Mouse (Mus musculus): ENCODE measurements around the gene Sec22b.

Sec22b gene

DNA sequence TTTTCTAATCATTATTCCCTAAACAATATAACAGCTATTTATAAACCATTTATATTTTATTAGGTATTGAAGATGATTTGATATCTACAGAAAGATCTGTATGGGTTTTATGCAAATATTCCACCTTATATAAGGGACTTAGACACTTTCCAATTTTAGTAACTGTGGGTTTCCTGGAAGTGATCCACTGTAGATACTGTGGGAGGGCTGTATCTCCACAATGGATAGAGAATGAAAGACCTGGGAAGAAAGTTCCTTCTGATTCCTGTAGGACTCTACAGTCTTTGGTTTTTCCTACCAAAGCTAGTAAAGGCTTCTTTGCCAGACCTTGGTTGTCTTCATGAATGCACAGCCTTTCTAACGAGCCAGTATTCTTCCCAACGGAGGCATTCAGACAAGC, 8.7 kb downstream of the Sec22b start:
- no peak for DNase-seq (ENCODE audit: low read depth, low spot score)

DNA sequence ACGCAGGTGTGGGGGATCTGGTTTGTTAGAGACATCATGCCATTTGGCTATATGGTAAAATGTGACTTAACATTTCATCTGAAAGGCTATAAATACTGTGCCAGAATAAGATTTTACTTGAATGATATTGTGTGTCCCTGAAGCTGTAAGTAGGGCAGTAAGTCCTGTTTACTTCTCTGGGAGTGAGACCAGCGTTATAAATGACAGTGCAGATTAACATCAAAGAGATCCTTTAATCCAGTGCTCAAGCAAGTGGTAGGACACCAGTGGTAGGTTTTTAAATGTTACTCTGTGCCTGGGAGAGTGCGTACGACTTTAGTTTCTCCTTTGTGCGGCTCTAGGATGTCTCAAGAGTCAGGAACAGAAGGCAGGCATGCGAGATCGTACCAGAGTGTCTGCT, 10.1 kb downstream of the Sec22b start:
- DNase-seq (ENCODE audit: low read depth, low spot score): no peak

DNA sequence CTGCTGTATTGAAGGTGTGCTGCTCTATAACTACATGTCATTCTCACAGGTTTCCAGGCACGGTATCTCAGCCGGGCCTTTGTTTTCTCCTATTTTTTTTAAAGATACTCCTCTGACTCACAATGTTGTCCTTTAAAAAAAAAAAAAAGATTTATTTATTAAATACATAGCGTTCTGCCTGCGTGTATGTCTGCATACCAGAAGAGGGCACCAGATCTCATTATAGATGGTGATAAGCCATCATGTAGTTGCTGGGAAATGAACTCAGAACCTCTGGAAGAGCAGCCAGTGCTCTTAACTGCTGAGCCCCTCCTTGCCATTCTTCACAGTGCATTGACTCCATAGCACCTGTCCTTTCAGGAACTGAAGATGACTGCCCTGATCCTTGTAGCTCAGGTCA, 14.1 kb downstream of the Sec22b start:
- peak; percentile 68 for DNase-seq (ENCODE audit: low read depth, low spot score)

DNA sequence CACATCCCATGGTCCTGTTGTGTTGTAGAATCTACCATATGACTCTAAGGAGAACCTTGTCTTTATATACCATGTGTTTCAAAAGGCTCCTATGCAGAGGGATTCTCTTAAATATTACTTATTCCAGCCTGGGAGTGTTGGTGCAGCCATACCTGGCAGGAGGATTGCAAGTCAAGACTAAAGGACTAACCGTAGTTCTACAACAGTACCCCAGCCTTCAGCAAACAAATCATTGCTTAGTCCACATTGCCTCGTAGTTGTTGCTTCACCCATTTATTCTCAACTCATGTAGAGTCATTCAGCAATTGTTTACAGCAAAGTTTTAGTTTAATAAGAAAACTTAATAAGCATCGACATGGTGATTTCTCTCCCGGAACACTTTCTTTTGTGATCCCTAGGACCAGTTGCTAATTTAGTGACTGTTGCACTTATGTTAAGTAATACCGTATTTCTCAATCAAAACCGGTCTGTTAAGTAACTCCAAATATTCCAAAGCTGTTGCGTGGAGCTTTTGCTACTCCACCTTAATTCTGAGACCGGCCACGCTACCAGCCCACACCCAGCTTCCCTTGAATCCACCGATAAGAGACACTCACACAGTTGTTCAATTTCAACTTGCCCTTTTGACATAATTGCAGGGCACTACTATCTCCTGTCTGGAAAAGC, 18.0 kb downstream of the Sec22b start:
- DNase-seq (ENCODE audit: low read depth, low spot score): no peak

DNA sequence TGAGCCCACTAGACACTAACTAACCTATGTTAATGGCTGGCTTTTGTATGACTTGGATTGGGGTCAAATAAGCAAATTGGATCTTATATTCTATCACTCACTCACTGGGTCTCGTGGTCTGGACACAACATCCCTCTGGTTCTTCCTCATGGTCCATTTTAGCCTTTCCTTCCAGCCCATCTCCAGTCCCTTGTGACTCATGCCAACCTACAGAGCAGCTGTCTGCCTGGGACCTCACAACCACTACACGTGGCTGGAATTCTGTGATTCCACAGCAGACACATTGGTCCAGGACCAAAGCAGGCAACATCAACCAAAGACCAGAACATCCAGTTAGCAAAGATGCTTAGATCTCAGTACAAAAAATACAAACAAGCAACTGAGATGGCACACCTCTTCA, 24.3 kb downstream of the Sec22b start:
- no peak for DNase-seq (ENCODE audit: low read depth, low spot score)

DNA sequence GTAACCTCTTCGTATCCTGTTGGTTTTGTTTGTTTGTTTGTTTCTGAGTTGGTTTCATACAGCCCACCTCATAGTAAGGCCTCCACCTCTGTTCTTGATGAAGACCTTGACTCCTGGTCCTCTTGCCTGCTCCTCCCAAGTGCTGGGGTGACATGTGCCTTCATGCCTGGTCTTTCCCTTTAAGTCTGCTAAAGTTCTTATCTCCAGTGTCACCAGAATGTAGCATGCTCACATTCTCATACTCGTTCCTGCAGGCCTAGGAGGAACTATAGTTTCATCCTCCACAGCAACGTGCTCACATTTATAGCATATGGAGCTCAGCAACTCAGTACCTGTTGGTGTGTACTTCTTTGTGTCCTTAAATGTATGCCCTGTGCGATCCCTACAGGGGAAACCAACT, 26.3 kb downstream of the Sec22b start:
- DNase-seq (ENCODE audit: low read depth, low spot score): no peak

DNA sequence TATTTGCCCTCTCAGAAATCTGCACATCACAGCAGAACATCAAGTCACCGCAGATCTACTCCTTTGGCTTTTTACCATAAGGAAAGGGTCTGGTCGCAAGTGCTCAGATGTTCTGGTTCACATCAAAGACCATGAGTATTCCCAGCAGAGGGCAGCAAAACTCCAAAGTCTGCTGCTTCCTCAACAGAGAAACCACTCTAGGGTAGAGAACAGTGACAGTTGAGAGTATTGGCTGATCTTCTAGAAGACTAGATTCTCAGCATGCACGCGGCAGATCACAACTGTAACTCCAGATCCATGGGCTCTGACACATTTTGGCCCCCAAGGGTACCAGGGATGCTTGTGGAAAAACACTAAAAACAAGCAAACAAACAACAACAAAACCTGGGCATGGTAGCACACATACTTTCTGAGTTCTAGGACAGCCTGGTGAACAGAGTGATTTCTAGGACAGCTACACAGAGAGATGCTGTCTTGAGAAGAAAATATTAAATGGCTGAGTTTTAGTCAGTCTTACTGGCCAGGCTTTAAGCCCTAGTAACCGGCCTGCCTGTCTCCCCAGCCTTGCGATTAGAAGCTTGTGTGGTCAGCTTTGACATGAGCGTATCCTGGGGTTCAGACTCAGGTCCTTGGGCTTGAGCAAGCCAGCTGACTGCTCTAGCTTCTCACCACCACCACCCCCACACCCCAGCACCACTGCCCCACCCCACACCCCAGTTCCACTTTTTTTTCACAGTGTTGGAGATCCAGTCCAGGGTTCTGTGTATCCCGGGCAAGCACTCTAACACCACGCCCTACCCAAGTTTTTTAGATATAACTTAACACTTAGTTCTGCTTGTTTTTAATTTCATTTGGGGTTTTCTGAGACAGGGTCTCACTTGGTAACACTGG, 28.2 kb downstream of the Sec22b start:
- peak; percentile 94 for DNase-seq (ENCODE audit: low read depth, low spot score)

DNA sequence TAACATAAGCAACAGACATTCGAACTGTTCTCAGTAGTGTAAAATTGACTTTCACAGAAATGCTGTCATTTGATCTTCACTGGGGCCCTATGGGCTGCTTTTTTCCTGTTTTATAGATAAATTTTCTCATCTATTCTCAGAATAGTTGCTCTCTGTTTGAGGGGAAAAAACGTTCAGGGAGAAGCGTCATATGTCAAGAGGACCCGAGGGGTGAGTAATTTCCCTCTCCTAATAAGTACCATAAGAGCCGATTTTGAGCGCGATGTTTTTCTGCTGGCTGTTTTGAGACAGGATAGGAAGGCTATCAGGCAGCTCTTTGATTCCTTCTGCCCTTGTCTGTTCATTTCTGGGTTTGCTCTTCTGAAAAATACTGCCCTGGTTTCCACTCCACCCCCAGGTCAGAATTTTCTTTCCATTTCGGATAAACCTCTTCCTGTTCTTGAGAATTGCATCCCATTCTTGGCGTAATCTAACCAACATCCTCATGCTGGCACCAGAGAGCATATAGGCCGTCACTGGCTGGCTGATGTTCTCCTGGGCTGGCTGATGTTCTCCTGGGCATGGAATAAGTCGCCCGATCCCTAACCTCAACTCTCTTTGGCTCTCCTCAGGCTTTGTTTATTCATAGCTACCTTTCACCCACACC, 29.3 kb downstream of the Sec22b start:
- peak; percentile 46 for DNase-seq (ENCODE audit: low read depth, low spot score)

DNA sequence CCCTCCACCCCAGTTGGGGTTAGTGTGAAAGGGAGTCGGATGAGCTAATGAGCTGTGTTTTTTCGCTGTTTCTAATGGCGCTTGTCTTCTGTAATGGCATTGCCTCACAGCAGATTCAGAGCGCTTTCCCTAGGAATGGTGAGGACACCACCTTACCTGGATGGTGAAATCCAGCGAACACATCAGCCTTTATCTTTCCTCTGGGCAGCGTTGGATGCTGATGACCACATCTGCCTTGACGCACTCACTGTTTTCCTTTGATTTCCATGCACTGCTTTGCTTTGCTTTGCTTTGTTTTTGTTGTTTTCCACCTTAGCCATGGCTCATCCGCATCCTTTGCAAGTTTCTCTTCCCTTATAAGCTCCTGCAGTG, 29.8 kb downstream of the Sec22b start:
- DNase-seq (ENCODE audit: low read depth, low spot score): no peak

DNA sequence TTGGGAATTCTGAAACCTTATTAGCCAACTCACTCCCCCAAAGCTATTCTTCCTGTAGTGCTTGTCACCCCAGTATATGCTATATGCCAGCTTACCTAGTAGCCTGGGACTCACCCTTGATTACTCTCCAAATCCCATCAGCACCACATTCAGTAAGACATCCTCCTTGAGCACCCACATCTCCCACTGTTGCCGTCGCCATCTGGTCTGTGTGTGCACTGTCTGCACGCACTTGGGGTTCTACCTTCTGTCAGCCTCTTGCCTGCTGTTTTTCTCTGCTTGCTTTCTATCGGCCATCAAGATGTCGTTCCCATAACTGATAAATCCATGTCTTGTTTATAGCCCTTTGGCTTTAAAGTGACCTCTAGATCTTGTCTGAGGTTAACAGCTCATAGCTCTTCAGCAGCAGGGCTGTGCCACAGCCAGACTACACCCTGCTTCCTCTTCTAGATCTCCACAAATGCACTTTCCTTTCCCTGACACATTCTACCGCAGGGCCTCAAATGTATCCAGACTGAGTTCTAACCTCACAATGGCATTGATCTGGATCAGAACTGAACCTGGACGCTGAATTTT, 30.4 kb downstream of the Sec22b start:
- DNase-seq (ENCODE audit: low read depth, low spot score): no peak

DNA sequence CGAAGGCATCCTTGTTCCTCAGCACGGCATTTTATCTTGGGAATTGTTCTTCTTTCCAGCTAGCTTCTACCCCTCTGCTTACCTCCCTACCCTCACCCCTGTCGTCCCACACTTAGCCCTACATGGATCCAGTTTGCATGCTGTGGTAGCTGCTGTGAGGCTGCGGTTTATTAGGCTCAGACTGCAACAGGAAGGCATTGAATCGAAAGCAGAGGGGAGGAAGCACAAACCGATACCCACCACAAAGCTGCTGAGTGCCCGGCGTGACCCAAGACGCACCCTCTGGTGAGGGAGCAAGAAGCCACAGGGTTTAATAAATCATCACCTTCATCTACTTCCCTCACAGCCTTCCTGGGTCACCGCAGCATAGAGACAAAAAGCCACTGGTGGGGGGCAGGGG, 31.1 kb downstream of the Sec22b start:
- no peak for DNase-seq (ENCODE audit: low read depth, low spot score)

DNA sequence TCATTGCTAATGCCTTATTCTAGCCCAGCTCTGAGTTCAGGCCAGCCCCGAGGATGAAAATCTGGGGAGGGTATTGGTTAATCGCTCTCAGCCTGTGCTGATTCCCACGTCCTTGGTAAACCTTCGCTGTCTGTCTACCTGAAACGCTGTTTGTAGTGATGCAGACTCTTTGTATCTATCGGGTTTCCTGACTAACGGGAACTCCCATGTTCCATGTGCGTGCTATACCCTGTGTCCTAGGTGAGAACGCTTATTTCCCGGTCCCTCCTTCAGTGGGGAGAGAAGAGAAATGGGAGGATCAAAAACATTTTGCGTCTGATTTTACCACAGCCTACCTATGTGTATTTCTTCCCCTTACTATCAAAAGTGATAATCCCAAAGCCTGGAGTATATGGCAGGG, 31.8 kb downstream of the Sec22b start:
- no peak for DNase-seq (ENCODE audit: low read depth, low spot score)

DNA sequence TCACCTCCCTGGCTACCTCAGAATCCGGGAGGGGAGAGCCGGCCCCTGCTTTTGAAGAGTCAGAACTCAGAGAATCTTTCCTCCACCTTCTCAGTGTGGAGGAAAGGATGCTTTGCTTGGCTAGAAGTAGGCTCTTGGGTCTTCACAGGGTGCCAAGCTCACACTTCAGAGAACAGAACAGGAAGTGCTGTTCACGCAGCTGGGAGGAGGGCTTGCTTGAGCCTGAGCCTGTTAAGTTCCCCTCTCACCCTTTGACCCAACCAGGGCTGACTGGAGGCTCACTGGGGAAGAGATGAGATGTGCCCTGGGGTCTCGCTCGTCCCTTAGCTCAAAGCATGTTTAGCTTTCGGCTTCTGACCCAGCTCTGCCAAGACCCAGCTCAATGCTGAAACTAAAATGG, 32.3 kb downstream of the Sec22b start:
- no peak for DNase-seq (ENCODE audit: low read depth, low spot score)

DNA sequence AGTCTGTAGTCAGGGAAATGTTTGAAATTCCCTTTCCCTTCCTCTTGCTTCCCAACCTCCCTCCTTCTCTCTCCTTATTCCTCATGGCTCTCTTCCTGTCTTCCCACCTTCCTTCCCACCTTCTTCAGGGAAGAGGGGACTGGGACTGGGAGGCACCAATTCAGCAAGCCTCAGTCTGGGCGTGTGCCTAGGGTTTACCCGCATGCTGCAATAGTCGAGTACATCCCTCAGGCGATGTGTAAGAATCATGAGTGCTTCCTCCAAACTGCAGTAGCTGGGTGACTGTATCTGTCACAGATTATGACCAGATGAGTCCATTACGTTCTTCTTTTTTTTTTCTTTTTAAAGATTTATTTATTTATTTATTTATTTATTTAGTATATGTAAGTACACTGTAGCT, 32.8 kb downstream of the Sec22b start:
- peak; percentile 31 for DNase-seq (ENCODE audit: low read depth, low spot score)

DNA sequence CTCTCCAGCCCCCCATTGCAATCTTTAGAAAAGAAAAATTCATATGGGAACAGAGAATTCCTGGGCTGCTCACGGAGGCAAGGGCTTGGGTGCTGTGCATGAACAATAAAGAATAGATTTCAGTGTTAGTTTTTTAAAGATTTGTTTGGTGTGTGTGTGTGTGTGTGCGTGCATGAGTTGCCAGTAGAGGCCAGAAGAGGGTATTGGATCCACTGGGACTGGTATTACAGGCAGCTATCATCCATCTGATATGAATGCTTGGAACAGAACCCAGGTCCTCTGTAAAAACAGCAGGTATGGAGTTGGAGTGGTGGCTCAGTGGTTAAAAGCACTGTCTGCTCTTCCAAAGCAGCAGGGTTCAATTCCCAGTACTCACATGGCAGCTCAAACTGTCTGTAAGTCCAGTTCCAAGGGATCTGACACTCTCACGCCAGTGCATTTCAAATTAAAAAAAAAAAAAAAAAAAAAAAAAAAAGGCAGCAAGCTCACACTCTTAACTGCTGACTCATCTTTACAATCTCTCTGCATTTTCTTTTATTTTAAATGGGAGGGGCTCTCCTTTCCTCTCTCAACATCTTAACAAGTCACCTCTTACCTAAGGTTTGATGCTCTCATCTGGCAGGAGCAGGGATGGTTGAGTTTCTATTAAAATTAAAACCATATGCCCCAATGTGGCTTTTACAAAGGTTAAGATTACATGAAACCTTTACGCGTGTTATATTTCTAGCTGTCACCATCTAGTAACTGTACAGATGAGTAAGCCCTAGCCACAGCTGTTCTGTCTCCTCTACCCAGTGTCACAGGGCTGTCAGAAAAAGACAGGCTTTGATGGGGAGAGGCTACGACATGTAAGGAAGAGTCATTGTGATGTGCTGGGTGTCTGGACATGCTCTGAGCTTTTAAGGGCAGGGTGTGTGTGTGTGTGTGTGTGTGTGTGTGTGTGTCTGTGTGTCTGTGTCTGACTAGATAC, 33.6 kb downstream of the Sec22b start:
- DNase-seq (ENCODE audit: low read depth, low spot score): peak; percentile 91

DNA sequence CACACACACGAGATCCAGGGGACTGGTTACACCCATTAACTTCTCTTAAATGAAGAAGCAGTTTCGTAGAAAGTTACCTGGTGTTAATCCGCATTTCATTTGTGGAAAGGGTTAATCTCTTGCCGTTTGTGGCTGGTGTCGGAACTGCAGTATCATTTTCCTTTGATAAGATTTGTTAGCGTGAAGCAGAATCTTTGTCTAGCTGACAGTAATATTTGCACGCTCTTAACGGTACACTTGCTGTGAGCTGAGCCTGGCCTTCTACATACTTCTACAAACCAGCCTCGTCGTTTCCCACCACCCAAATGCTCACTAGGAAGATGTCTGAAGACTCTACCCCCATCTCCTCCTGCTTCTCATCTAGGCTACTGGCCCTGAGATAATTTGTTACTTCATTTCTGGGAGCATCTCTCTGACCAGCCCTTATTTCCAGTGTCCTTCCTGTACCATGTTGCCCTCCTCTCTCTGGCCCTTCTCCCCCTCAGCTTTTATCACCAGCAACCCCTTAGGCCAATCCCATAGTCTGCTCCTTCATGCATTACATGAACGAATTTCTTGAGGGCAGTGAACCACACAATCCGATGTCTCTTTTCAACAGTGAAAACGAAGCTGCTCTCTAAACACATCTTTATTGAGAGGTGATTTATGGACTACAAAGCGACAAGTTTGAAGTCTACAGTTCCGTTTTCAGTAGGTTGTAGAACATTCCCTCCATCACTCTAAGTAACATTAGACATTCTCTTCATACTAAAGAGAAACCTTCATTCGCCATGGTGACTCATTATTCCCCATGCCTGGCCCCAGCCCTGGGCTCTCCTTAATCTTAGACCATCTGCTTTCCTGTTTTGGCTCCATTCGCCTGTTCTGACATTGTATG, 36.3 kb downstream of the Sec22b start:
- peak; percentile 69 for DNase-seq (ENCODE audit: low read depth, low spot score)

DNA sequence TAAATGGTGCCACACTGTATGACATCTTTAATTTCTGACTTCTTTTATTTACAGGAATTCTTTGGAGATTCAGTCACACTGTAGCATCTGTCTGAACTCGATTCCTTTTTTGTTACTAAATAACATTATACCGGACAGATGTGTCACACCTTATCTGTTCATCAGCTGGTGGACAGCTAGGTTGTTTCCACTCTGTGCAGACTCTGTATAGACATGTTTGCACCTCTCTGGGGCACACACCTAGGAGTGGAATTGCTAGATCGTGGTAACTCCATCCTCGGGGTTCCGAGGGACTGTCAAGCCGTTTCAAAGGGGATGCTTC, 36.9 kb downstream of the Sec22b start:
- DNase-seq (ENCODE audit: low read depth, low spot score): no peak

DNA sequence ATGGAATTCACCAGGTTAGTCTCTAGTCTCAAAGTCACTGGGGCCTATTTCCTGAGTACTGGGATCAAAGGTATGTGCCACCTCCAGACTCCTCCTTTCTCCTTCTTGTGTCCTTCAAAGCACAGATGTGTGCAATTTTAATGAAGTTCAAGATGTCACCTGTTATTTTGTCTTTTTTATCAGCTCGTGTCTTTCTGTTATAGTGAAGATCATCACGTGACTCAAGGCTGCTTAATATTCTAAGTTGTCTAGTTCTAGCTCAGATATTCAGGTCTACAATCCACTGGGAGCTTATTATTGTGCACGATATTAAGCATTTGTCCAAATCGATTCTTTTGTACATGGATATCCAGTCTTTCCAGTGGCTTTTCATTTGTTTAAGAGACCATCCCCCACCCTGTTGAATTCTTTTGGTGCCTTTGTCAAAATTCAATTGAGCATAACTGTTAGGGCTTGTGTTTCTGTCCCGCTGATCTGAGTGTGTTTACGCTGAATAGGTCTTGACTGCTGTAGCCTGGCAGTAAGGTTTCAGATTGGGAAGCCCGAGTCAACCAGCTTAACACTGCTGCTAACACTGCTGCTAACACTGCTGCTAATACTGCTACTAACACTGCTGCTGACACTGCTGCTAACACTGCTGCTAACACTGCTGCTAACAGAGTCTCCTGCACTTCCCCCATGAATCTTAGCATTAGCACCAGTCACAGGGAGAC, 38.0 kb downstream of the Sec22b start:
- DNase-seq (ENCODE audit: low read depth, low spot score): no peak

DNA sequence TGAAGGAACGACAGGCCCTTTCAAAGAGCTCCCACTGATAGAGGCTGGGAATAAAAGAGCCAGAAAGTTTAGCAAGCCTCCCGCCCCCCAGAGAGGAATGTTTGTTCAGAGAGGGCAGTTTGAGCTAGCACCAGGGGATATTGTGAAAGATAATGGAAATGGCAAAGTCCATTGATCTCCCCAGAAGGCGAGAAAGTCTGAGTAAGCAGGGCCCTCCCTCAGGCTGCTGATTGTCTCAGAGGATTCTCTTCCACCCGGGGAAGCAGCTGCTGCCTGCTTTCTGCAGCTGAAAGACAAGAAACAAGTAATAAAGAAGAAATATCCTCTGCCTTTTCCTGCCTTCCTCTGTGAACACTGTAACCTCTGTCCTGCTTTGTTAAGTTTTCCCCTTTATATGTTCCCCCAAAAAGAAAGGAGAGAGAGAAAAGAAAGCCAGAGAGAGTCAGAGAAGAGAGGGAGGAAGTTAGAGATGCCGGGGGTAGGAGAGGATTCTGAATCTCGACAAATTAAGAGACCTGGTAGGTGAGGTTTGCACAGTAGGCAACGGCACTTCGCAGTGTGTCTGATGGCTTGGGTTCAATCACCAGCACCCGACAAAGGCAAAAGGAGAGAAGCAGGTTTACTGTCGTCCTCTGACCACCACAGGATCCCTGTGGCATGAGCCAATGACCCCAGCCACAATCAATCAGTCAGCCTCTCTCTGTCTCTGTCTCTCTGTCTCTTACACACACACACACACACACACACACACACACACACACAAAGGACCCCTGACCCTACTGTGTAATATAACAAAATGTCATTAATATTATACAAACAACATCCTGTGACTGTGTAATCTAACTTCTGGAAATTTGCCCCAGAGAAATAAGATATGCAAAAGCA, 38.9 kb downstream of the Sec22b start:
- no peak for DNase-seq (ENCODE audit: low read depth, low spot score)

All from 3T3-L1 (cell line).